Mouse (Mus musculus) heart, adult 11 months (tissue): ENCODE results near the gene Rundc1.
"Not testable (repeated sequence)": the region's sequence is repeated elsewhere in the genome, so short reads cannot be mapped to it uniquely, and the experiment has no call there.

Source experiments
- DNase-seq: peaks from one replicate; pipeline ENCODE4 v3.0.0; 2022

Rundc1 gene

DNA sequence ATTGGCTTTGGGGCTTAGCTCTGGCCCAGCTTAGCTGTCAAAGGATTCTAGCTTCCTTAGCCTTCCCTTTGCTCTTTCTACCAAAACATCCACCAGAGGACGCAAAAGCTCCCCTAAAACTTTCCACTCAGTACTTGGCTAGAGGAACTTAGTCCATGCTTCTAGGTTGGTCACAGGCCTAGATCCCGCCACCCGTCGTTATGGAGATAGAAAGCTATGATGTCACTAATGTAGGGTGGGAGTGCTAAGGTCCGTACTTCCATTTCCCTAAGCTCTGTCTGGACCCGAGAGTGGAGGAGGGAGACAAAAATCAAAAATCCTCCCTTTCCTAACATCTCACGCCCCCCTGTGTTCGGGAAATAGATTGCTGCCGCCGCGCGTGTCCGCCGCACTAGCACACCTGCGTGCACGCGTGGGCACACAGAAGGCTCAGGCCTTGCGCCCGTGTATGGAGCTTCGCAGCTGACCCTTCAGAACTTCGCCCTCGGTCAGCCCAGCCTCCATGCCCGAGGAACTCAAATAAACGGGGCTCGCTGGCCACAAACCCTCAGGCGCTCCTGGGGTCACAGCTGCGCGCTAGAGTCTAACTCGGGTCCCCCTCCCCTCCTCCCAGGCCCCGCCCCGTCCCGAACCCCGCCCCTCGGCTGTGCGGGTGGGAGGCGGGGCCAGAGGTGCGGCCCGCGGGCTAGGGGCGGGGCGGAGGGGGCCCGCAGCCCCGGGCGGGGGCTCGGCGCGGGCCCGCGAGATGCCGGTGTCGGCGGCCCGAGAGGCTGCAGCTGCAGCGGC, 42.8 kb downstream of the Rundc1 start:
- DNase-seq = peak; percentile 98

DNA sequence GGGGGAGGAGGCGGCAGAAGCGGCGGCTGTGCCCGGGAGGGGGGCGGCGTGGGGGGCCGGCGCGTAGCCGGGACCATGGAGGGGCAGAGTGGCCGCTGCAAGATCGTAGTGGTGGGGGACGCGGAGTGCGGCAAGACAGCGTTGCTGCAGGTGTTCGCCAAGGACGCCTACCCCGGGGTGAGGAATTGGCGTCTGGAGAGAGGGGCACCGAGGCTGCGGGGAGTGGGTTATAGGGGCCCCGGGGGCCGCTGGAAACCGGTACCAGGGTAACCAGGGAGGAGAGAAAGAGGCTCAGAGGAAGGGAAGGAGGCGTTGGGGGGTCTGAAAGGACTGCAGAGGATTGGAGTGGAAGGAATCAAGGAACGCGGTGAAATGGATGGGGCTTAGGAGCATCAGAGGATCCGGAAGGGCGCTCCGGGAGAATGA, 43.4 kb downstream of the Rundc1 start:
- DNase-seq = no peak

DNA sequence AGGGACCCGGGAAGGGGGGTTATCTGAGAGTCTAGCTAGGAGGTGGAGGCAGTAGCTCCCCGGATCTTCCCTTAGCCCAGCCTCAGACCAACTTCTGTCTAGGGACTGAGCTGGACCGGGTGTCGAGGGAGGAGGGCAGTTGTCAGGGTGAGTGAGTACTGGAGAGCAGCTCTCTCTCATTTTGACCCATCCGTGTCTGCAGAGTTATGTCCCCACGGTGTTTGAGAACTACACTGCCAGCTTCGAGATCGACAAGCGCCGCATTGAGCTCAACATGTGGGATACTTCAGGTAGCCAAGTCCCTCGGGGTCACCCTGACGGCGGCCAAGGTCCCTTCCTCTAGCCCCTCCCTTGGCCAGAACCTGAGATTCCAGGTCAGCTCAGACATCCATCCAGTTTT, 43.8 kb downstream of the Rundc1 start:
- DNase-seq = peak; percentile 94

- peak; percentile 73 for DNase-seq
These were observed 44.3 kb downstream of the Rundc1 start for GRCm38 (mm10) chr11:101469155-101469554.

DNA sequence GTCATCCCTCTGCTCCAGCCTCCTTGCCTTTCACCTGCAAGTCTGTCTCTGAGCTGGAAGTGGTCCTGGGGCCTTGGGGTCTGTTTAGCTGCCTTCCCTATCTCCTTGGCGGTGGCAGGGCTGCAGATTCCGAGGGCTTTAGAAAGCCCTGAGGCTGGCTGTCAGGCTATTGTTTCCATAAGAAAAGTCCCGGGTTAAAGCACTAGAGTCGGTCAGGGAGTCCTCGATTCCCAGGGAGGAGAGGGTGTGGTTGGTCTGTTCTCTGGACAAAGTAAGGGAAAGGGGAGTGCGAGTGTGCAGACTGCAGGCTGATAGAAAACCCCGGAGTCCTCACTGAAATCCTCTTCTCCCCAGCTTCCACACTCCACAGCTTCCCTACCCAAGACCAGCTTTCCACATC, 45.3 kb downstream of the Rundc1 start:
- no peak for DNase-seq

GRCm38 (mm10) chr11:101471926-101472325, 47.0 kb downstream of the Rundc1 start:
- DNase-seq = no peak

DNA sequence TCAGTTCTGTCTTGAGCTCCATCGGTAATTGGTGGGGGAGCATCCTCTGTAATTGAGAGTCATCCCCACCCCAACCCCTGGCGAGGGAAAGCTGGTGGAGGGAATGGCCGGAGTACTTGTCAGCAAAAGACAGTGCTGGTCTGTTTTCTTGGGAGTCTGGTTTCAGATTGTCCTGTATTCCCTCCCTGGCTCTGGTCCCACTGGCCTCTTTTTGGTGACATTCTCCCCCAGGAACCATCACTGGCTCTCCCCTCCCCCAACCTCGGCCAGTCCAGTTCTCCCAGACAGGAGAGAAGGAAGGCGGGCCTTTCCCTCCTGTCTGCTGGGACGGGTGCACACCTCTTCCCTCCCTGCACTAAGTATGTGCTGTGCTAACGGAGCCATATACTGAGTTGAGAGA, 47.5 kb downstream of the Rundc1 start:
- DNase-seq = peak; percentile 79

DNA sequence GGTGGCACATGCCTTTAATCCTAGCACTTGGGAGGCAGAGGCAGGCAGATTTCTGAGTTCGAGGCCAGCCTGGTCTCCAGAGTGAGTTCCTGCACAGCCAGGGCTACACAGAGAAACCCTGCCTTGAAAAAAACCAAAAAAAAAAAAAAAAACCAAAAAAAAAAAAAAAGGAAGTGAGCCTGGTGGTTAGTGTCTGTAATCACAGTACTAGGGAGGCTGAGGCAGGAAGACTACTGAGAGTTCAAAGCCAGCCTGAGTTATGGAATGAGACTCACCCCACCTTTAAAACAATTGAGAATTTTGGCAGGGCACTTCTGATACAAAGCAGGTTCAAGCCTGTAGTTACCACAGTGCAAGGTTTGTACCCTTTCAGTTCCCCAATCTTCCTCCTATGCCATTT, 48.8 kb downstream of the Rundc1 start:
- DNase-seq = not testable (repeated sequence)

- peak; percentile 80 for DNase-seq
These were observed 49.4 kb downstream of the Rundc1 start for GRCm38 (mm10) chr11:101474298-101474697.

DNA sequence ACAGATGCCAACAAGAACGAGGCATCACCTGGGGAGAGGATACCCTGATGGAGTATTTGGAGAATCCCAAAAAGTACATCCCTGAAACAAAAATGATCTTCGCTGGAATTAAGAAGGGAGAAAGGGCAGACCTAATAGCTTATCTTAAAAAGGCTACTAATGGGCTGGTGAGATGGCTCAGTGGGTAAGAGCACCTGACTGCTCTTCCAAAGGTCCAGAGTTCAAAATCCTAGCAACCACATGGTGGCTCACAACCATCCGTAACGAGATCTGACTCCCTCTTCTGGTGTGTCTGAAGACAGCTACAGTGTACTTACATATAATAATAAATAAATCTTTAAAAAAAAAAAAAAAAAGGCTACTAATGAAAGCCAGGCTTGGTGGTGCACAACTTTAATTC, 51.5 kb downstream of the Rundc1 start:
- not testable (repeated sequence) for DNase-seq

DNA sequence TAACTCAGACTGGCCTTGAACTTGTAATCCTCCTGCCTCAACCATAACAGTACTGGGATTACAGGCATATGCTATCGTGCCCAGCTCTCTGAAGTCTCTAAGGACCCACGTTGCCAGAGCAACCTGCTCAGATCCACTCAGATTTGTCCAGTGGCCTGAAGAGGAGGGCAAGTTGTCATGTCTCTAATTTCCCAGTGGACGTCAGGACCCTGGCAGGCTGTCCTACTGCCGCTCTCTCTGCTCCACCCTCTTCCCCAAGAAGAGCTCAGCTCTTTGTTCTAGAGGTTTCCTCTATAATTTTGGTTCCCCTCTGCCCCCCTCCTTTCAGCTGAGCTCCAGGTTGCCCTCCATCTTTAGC, 52.3 kb downstream of the Rundc1 start:
- DNase-seq = no peak

- DNase-seq = peak; percentile 86
These were observed 52.8 kb downstream of the Rundc1 start for GRCm38 (mm10) chr11:101477552-101478211.

GRCm38 (mm10) chr11:101479171-101479635, 54.3 kb downstream of the Rundc1 start:
- DNase-seq = no peak

DNA sequence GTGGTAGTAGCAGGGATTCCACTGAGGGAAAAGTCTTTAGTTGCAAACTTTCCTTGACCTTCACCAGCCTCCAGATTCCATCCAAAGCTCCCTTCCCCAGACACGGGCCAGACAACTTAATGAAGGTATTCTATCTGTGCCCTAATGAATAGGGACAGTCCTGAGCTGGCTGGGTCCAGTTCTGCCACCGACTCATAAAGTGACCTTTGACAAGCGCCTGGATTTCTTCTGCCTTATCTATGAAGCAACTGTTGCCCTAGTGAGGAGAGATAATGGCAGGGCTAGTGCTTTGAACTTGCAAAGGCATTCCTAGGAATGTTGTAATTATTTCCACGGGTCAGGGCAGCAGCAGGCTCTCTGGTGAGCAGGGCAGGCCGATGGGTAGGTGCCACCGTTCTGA, 56.0 kb downstream of the Rundc1 start:
- DNase-seq = no peak

GRCm38 (mm10) chr11:101483804-101484203, 58.9 kb downstream of the Rundc1 start:
- DNase-seq = no peak

- no peak for DNase-seq
These were observed 59.4 kb downstream of the Rundc1 start for GRCm38 (mm10) chr11:101484245-101484644.

DNA sequence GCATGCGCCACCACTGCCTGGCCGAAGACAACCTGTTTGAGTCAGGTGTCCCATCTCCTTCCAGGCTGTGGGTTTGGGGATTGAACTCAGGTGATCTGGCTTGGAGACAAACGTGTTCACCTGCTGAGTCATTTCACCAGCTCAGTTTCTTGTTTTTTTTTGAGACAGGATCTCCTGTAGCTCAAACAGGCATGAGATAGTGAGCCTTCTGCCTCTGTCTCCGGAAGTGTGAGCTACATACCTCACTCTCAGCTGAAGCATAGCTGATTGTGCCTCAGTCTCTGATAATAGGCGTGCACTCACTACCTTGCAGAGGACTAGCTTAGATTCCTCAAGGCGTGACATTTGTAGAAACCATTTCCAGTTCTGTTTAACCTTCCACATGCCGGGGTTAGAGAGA, 59.9 kb downstream of the Rundc1 start:
- no peak for DNase-seq
